Mouse (Mus musculus) erythroid progenitor cell, adult 5-6 weeks (primary cell): ENCODE results near the gene Dirc2. TPM values are rescaled to one million over a fixed set of nuclear protein-coding genes. Genes with fewer than 3 reads are reported as not detected.

Experiments
- ATAC-seq: replicated peaks from 2 replicates; pipeline ENCODE4 v1.8.0; 2016; ENCODE audit warnings: moderate number of reproducible peaks, mild to moderate bottlenecking, moderate TSS enrichment, inconsistent platforms; ENCODE audit not compliant: poor library complexity, low FRiP score, severe bottlenecking
- total RNA-seq, 2 experiments: library from RNA; stranded (forward) in 1 of 2; stranded (reverse) in 1 of 2; fragments of 150-400 nt in 1 of 2; fragments of 186-747, 209-891 nt in 1 of 2; gene quantifications; 2 replicates each; pipeline versions ENCODE4 v1.2.3 to v1.2.4; 2015 to 2017; ENCODE audit warnings: low replicate concordance in 2 of 2

Dirc2 gene
- total RNA-seq, 2 experiments from 2014 or later: 4.6 to 8.1 TPM

DNA sequence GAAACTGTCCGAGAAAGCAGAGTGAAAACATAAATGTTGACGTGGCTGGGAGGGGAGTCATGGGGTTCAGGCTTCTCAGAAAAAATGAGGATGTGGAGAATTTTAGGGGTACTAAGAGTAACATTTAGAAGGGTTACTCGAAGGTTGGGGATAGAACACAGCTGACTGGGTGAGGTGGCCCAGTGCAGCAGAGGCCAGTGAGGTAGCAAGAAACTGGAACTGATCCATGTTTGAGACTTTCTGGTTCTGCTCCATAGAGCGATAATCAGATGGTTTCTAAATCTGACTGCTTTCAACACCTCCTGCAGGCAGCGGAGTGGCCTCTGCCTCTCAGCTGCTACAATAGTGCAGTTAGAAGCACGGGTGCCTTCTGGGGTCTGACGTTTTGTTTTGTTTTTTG lies 7.6 kb upstream of the Dirc2 start:
- ATAC-seq: no peak

- no peak for ATAC-seq
These were observed 6.7 kb upstream of the Dirc2 start for GRCm38 (mm10) chr16:35775835-35776234.

GRCm38 (mm10) chr16:35772598-35772997 lies 3.4 kb upstream of the Dirc2 start:
- ATAC-seq: no peak

DNA sequence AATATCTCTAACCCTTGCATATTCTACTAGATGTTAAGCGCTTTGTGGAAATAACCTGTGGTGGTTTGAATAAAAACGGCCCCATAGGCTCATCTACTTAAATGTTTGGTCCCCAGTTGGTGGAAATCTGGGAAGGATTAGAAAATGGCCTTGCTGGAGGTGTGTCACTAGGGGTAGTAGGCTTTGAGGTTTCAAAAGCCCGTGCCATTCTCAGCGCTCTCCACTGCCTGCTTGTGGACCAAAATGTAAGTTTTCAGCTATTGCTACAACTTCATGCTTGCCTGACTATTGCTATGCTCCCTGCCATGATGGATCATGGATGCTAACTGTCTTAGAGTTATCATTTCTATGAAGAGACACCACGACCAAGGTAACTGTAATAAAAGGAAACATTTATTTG lies 2.5 kb upstream of the Dirc2 start:
- ATAC-seq: no peak

- no peak for ATAC-seq
These were observed 2.0 kb upstream of the Dirc2 start for GRCm38 (mm10) chr16:35771141-35771540.

DNA sequence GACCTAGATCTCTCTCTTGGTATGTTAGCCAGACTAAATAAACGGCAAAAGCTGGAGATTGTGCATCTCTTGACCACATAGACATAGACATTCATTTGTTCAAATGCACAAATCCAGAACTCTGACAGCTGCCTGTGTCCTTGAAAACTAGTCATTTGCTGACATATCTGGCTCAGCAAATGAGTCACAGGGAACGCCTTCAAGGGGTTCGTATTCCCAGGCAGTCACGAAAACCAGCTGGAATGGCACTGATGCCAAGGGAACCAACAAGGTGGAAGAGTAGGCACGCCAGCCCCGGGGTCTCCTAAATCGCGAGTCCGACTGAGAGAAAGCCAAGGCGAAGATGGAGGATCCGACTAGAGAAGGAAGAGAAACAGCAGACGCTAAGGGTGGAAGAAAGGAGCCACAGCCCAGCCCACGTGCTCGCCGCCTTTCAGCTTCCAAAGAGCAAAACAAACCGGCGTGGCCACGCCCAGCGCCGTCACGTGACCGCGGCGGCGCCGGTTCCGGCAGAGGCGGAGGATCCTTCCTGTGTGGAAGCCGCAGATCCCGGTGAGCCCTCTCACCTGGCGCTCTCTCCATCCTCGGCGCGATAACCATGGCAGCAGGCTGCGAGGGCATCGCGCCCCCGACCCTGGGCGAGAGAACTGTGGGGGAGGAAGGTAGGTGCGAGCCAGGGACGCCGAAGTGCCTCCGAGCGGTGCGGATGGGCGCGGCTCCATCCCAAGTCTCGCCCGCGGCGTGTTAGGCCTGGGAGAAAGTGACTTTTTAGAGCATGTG lies 912 bp upstream of the Dirc2 start, which contains the start of gene Hspbap1:
TSS of gene Hspbap1 (plus strand) at position 498 of the 780 bp plus-strand sequence.
- ATAC-seq: peak; percentile 86

- ATAC-seq: no peak
These were observed 729 bp downstream of the Dirc2 start for GRCm38 (mm10) chr16:35768469-35768784.

DNA sequence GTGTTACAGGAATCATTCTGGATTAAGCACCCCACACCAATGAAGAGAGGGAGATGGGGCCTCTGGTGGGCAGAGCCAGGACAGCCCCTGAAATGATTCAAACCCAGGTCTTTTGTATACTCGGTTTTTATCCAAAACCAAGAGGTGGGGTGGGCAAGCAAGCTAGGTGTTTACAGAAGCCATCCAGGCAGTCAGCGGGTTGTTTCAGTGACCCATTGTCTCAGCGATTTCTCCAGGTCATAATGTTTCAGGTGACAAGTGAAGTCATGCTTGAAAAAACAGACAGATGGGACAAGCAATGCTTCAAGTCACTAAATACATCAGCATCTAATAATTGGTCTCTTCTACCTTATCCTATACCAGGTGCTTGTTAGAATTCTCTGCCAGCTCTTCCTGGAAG lies 2.8 kb downstream of the Dirc2 start:
- no peak for ATAC-seq

DNA sequence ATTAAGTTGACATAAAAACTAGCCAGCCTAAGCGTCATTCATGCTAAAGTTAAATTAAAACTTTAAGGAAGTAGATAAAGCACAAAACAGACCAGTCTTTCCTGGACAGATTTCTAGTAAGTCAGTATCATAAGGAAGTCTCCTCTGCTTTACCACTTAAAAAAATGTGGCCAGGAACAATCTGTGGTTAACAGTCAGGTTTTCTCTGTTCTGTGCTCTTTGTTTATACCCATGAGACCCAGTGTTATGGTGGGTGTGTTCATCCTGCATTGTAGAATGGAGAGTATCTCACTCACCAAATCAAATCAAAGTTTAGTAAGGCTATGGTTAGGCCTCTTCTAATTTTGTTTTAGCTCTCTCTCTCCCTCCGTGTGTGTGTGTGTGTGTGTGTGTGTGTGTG lies 3.7 kb downstream of the Dirc2 start:
- no peak for ATAC-seq

DNA sequence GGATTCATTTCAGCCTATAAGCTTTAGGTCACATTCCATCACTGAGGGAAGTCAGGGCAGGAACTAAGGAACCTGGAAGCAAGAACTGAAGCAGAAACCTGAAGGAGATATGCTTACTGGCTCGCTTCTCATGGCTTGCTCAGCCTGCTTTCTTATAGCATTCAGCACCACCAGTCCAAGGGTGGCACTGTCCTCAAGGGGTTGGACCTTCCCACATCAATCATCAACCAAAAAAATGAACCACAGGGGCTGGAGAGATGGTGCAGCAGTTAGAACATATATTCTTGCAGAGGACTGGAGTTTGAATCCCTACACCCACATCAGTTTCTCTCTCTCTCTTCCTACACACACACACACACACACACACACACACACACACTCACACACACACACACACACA lies 4.2 kb downstream of the Dirc2 start:
- no peak for ATAC-seq

DNA sequence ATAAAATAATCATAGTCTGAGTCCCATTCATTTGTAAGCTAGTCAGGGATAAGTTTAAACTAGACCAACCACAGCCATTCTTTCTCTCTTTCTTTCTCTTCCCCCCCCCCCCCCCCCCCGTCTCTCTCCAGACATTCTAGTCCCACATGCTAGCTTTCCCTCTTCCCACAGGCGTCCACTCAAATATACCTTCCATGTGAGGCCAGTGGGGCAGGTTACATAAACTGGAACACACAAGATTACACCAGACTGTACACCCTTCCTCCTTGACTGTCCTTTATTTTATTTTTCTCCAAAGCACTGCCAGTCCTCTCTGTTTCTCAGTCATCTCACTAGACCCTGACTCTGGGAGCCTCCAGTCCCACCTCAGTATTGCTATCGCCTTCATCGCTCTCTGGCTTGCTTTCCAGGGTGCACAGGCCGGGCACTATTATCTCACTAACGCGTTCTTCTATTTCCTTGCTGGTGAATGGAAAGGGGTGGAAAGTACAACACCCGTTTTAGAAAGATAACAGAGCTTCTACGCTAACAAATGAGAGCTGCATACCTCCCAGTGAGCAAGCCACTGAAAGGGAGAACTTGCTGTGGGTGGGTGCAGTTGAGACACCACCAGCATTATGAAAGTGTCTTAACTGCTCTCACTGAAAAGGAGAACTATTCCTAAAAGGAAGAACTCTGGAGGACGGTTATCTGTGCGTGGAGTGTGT lies 5.4 kb downstream of the Dirc2 start:
- ATAC-seq: peak; percentile 89

DNA sequence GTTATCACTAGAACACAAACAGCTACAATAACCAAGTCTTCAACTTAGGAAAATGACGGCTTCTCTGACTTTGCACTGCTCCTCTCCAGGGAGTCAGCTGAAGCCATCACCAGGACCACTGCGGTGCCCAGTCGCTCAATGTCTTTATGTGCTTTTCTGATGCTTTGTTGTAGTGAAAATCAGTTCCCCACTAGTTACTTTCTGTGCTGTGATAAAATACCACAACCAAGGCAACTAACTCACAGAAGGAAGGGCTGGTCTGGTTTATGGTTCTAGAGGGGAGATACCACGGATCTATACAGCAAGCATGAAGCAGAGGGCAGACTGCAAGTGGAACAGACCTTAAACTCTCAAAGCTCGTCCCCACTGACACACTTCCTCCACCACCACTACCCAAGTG lies 9.8 kb downstream of the Dirc2 start:
- ATAC-seq: no peak

DNA sequence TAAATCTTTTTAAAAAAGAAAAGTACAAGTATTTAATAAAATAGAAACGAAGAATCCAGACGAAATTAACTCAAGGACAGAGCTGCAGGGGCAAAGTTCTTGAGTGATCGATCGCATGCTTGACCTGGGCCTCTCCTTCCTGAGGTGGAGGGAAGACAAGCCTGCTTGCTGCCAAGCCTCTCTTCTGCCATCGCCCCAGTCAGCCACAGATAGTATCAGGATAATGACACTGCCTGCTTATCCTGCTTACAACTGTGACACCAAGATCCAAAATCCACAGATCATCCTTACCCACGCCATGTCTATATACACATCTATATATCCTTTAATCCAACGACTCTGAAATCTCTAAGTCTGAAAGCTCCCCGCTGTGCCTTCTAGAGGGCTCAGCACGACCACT lies 12.5 kb downstream of the Dirc2 start:
- no peak for ATAC-seq

GRCm38 (mm10) chr16:35755502-35756334 lies 13.4 kb downstream of the Dirc2 start:
- ATAC-seq: peak; percentile 93

DNA sequence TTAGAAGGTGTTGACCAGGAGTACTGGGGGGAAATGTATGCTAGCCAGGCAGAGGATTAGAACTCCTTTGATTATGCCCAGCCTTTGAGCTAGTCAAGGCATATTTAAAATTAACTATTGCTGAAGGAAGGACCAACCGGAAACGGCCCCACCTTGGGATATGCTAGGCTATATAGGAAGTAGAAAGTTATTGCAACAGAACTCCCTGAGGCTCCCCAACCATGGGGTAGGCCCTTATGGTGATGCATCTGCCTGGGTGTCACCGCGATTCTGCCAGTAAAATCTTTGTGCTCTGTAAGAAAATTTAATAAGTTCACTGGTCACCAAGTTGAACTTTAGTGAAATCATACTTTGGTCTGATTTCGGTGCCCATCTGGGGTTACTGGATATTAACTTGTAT lies 15.2 kb downstream of the Dirc2 start:
- no peak for ATAC-seq

- no peak for ATAC-seq
These were observed 17.3 kb downstream of the Dirc2 start for GRCm38 (mm10) chr16:35751841-35752240.

- ATAC-seq: no peak
These were observed 19.8 kb downstream of the Dirc2 start for GRCm38 (mm10) chr16:35749385-35749784.

DNA sequence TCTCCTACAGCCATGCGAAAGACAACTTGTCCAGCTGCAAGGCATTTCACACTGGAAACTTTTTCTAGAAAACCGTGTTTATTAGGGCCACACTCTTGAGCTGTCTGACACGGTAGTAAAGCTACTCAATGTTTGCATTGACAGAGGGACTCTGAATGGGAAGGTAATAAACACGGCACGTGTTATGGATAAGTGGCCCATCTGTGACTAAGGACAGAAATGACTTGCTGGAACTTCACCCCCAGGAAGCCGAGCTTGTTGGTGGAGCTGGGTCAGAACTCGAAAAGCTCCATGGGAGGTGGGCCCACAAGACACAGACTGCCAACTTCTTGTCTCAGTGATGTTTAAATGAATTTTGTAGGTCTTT lies 20.9 kb downstream of the Dirc2 start:
- no peak for ATAC-seq

DNA sequence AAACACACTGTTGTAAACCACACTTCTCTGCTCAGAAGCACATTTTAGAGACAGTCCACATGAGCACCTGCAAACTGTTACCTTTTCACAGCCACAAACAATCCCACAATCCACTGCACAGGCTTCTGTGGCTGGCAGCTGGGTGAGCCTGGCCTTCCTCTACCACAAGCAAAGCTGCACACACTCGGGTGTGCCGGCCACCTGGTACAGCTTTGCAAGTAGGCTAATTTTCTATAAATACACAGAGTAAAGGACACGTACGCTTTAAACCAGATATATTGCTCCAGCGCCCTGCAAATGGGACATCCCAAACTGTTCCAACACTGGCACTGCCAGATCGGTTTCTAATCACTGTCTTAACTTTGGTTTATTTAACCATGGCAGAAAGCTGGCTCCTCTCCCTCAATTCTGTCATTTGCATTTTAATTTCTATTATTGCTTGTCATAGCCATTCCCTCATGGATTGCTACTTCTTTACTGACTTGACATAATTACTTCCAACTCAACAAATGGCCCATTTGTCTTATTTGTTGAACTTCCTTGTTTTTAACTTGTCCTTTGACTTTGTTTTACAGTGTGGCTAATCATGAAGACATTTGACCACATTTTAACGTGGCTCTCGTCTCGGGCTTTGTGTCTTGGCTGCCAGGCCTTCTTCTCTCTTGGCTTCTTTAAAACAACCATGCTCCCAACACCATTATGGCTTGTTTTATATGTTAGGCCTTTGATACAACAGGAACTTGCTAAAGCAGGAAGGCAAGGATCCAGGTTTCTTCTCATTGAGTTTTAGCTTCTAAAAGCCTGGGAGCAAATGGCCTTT lies 21.5 kb downstream of the Dirc2 start:
- no peak for ATAC-seq
